Mouse (Mus musculus): Measurements from ENCODE around the gene Olfr1425.

DNA sequence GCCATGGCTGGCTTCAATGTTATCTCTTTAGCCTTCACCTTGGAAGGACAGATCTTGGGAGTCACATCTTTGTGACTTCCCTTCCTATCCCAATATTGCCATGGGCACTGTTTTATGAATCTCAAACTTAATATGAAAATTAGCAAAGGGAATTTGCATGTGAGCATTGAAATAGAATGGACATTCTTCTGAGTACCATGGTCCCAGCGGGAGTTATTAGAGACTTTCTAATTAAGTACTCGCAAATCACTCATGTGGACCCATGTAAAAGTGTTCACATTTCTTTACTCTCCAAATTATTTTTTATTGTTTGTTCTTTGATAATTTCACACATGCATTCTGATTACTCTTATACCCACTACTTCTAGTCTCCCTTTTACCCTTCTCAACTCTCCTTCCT, 25.7 kb upstream of the Olfr1425 start, which contains the start of gene Olfr1427:
- TF ChIP-seq E2F4 (IDR thresholded peaks at IDR 0.05; ENCODE audit: insufficient read depth) (no peak), POLR2A (IDR thresholded peaks at IDR 0.05; ENCODE audit: insufficient read length, low read depth) (no peak), USF1 (IDR thresholded peaks at IDR 0.05; ENCODE audit: low read depth) (no peak), TCF12 (IDR thresholded peaks at IDR 0.05; ENCODE audit: insufficient read depth, poor library complexity, severe bottlenecking) (no peak), MYOG (IDR thresholded peaks at IDR 0.05; ENCODE audit: control insufficient read depth in 1 of 3, insufficient read depth in 1 of 3, insufficient read length in 2 of 3, low read depth in 2 of 3) (no peak), POLR2AphosphoS2 (IDR thresholded peaks at IDR 0.05; ENCODE audit: insufficient read length, low read depth) (no peak), CEBPB (IDR thresholded peaks at IDR 0.05; ENCODE audit: insufficient read depth, poor library complexity, severe bottlenecking) (no peak), TCF3 (IDR thresholded peaks at IDR 0.05; ENCODE audit: insufficient read length, low read depth) (no peak), MAX (IDR thresholded peaks at IDR 0.05; ENCODE audit: low read depth) (no peak), SRF (IDR thresholded peaks at IDR 0.05; ENCODE audit: control insufficient read depth, insufficient read length, low read depth) (no peak), MYOD1 (IDR thresholded peaks at IDR 0.05; ENCODE audit: control insufficient read depth in 1 of 3, insufficient read length in 2 of 3, low read depth in 2 of 3) (no peak)
